Mouse (Mus musculus) ES-Bruce4 (cell line): ENCODE results near the gene Fgfr2. TPM values are rescaled to one million over a fixed set of nuclear protein-coding genes. Genes with fewer than 3 reads are reported as not detected.

ENCODE experiments used
- H3K27ac ChIP-seq: 2 replicates; pipeline ENCODE4 v1.5.1; 2012; ENCODE audit warnings: low read length, inconsistent platforms; ENCODE audit not compliant: insufficient read depth
- H3K27me3 ChIP-seq: 2 replicates; pipeline ENCODE4 v1.6.1; 2012; ENCODE audit warnings: mild to moderate bottlenecking, low read length, inconsistent platforms; ENCODE audit not compliant: control insufficient read depth, poor library complexity, insufficient read depth, severe bottlenecking
- H3K36me3 ChIP-seq: 2 replicates; pipeline ENCODE4 v1.6.1; 2012; ENCODE audit warnings: inconsistent platforms, mild to moderate bottlenecking, low read length, moderate library complexity; ENCODE audit not compliant: control insufficient read depth, poor library complexity, insufficient read depth, severe bottlenecking
- H3K4me1 ChIP-seq: one replicate; pipeline ENCODE4 v1.8.1; 2011; ENCODE audit warnings: low read length; ENCODE audit not compliant: control insufficient read depth, insufficient read depth
- H3K4me3 ChIP-seq: 2 replicates; pipeline ENCODE4 v1.5.1; 2011; ENCODE audit warnings: low read depth, mild to moderate bottlenecking, low read length
- H3K9ac ChIP-seq: 2 replicates; pipeline ENCODE4 v1.6.1; 2012; ENCODE audit warnings: low read depth, mild to moderate bottlenecking, inconsistent platforms; ENCODE audit not compliant: poor library complexity, severe bottlenecking
- H3K9me3 ChIP-seq: replicated peaks from 2 replicates; pipeline ENCODE4 v1.6.1; 2012; ENCODE audit warnings: mild to moderate bottlenecking, low read length, inconsistent platforms; ENCODE audit not compliant: control insufficient read depth, poor library complexity, insufficient read depth, severe bottlenecking
- CTCF ChIP-seq: IDR thresholded peaks from one replicate; pipeline ENCODE4 v1.8.1; 2011; ENCODE audit warnings: low read depth, low read length
- EP300 ChIP-seq: IDR thresholded peaks from 2 replicates; pipeline ENCODE4 v1.6.1; 2011; ENCODE audit warnings: low read depth, low read length; ENCODE audit not compliant: insufficient read depth
- POLR2A ChIP-seq: IDR thresholded peaks from one replicate; pipeline ENCODE4 v1.8.1; 2011; ENCODE audit warnings: low read length; ENCODE audit not compliant: insufficient read depth
- polyA plus RNA-seq: library from polyadenylated mRNA; stranded (reverse); fragments of >200 nt; gene quantifications from 2 replicates; pipeline ENCODE4 v1.2.4, GENCODE M21; 2011; ENCODE audit warnings: low read depth; ENCODE audit not compliant: missing spikeins, insufficient read depth, insufficient read length

Gene Fgfr2
- polyA plus RNA-seq, 1 experiment = 34.8 TPM

DNA sequence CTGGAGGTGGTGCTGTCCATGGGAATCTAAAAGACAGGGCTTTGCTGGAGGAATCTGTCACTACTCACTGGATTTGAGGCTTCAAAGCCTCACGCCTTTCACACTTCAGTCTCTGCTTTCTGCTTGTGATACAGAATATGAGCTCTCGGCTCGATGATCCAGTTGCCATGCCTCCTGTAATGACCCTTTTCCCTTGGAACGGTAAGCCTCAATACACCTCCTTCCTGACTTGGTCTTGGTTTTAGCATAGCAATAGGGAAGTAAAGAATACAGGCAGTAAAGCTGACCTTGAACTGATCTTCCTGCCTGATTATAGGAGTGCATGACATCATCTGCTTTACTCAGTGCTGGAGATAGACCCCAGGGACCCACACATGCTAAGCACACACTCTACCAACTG is 1017.8 kb downstream of the Fgfr2 start:
- Histone ChIP-seq H3K36me3 (no peaks in the 10 kb centered on the region), H3K9ac (no peak overlapping the region), H3K27ac (no peak overlapping the region), H3K27me3 (no peaks in the 10 kb centered on the region), H3K4me3 (no peak overlapping the region), H3K4me1 (no peaks in the 10 kb centered on the region), H3K9me3 (no peaks in the 10 kb centered on the region)
- no peak for TF ChIP-seq EP300
- TF ChIP-seq POLR2A = no peak
- TF ChIP-seq CTCF = no peak

DNA sequence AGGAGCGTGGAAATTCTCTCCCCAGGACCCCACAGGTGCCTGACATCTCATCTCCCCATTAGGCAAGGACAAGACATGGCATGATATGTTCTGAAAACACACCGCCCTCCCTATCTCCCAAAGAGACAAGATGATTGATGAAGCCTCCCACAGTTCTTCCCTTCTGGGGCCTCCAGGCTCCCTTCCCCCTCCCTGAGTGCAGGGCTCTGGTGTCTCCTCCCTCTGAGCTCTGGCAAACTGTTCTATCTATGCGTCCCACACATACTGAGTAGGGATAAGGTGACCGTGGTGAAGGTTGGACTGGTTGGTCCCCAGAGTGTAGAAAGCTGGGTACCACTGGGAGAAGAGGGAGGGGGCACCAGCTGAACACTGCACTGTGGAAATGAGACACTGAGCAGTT is 1024.7 kb downstream of the Fgfr2 start:
- Histone ChIP-seq H3K9me3 (no peaks in the 10 kb centered on the region; the same call in 1 of the 2 replicates), H3K9ac (no peak overlapping the region), H3K4me1 (no peaks in the 10 kb centered on the region), H3K27me3 (no peaks in the 10 kb centered on the region), H3K4me3 (no peak overlapping the region), H3K27ac (no peak overlapping the region), H3K36me3 (no peaks in the 10 kb centered on the region)
- TF ChIP-seq EP300 (no peak), POLR2A (no peak), CTCF (no peak)

DNA sequence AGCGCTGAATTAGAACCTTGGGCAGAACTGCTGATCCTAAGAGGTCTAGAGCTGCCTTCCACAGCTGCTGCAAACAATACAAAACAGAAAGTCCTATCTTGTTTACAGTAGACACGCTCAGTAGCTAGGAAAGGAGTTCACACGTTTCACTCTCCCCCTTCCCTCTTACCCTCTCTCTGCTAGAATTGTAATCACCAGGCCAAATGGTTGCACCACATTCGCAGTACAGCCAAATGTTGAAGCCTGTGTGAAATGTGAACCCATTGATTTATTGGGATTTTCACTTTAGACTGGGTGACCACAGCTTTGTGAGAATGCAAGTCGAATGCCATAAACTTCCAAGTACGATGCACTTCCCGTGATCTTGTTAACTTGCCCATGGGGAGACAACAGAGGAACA is 1028.5 kb downstream of the Fgfr2 start:
- H3K27ac ChIP-seq = no peak overlapping the region
- no peak overlapping the region for H3K9ac ChIP-seq
- H3K4me1 ChIP-seq = no peaks in the 10 kb centered on the region
- TF ChIP-seq CTCF (no peak), POLR2A (no peak), EP300 (no peak)
- no peaks in the 10 kb centered on the region for H3K36me3 ChIP-seq
- H3K9me3 ChIP-seq = no peaks in the 10 kb centered on the region; the same call in 1 of the 2 replicates
- H3K27me3 ChIP-seq = no peaks in the 10 kb centered on the region
- no peak overlapping the region for H3K4me3 ChIP-seq

DNA sequence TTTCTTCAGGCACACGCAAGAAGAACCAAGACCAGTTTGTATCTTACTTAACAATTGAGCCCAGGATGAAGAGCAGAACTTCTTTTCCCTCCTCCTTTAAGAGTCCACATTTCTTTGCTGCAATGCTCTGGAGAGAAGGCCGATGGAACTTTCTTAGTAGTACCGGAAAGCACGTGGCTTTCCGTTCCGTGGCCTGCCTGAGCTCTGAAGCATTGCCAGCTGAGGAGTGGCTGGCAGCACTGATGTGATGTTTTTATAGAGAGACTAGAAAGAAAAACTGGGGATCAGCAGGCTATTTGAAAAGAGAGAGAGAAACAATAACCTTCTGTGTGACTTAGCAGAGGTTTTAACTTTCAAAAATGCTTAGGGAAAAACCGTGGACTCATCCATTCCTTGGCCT is 1031.6 kb downstream of the Fgfr2 start:
- no peak overlapping the region for H3K4me3 ChIP-seq
- H3K9ac ChIP-seq = no peak overlapping the region
- no peaks in the 10 kb centered on the region for H3K27me3 ChIP-seq
- no peak overlapping the region for H3K27ac ChIP-seq
- no peaks in the 10 kb centered on the region; the same call in 1 of the 2 replicates for H3K9me3 ChIP-seq
- no peaks in the 10 kb centered on the region for H3K4me1 ChIP-seq
- no peak for TF ChIP-seq EP300
- no peak for TF ChIP-seq CTCF
- no peak for TF ChIP-seq POLR2A
- H3K36me3 ChIP-seq = no peaks in the 10 kb centered on the region

DNA sequence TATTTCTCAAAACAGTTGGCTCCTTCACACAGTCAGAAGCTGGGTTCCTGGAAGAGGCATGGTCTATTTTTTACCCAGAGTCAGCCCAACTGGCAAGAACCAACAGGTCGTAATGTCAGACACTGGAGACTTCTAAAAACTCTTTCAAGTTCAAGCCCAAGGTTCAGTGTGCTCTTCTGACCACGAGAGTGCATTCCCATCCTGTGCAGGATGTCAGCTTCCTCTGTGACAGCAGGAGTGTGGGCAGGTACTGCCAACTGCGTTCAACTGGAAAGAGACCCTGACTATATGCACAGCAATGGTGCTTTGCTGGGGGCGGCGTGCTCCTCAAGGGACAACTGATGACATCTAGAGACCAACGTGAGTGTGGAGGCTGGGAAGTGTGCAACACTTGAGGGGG is 1034.5 kb downstream of the Fgfr2 start:
- no peaks in the 10 kb centered on the region for H3K36me3 ChIP-seq
- no peaks in the 10 kb centered on the region; the same call in 1 of the 2 replicates for H3K9me3 ChIP-seq
- H3K4me3 ChIP-seq = no peak overlapping the region
- H3K27ac ChIP-seq = no peak overlapping the region
- TF ChIP-seq EP300 (no peak), POLR2A (no peak), CTCF (no peak)
- no peaks in the 10 kb centered on the region for H3K4me1 ChIP-seq
- no peaks in the 10 kb centered on the region for H3K27me3 ChIP-seq
- no peak overlapping the region for H3K9ac ChIP-seq

DNA sequence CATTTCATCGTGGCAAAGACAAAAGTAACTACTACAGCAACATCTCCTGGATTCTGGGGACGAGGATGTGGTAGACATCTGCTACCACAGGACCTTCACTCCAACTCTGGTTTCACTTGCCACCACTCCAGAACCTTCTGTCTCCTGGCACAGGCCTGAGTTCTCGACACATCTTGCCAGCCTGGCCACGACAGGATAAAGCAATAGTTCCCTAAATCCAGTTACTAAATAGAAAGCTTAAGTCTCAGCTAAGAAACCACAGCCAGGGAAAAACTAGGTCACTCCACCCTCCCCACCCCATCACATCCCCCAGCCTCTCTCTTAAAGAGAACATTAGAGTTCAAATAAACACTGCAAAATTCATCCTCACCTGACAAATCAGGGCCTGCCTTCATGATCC is 1035.0 kb downstream of the Fgfr2 start:
- H3K9me3 ChIP-seq = no peaks in the 10 kb centered on the region; the same call in 1 of the 2 replicates
- H3K4me1 ChIP-seq = no peaks in the 10 kb centered on the region
- no peaks in the 10 kb centered on the region for H3K27me3 ChIP-seq
- H3K36me3 ChIP-seq = no peaks in the 10 kb centered on the region
- H3K4me3 ChIP-seq = no peak overlapping the region
- no peak overlapping the region for H3K27ac ChIP-seq
- H3K9ac ChIP-seq = no peak overlapping the region
- TF ChIP-seq CTCF (no peak), POLR2A (no peak), EP300 (no peak)
